Mouse (Mus musculus) lung, postnatal 0 days (tissue): ENCODE data around the gene Lrrc26. TPM values are rescaled to one million over a fixed set of nuclear protein-coding genes. Genes with fewer than 3 reads are reported as not detected.

ENCODE experiments used
- ATAC-seq: fragments of 200-750 bp; cut with Nextera tagmentation; 2 replicates; pipeline ENCODE4 v1.8.0; 2017; ENCODE audit warnings: moderate library complexity
- DNase-seq: peaks from one replicate; pipeline ENCODE4 v3.0.0-alpha.2; 2016; ENCODE audit warnings: low spot score
- H3K27ac ChIP-seq: fragments of 300-500 bp; sonication (generic); 2 replicates; pipeline ENCODE4 v1.5.1; 2014; ENCODE audit warnings: antibody characterized with exemption, mild to moderate bottlenecking, low read length, mixed read lengths
- H3K27me3 ChIP-seq: fragments of 300-500 bp; sonication (generic); replicated peaks from 2 replicates; pipeline ENCODE4 v1.6.1; 2014; ENCODE audit warnings: low read length, mixed read lengths; ENCODE audit not compliant: insufficient read depth
- H3K36me3 ChIP-seq: fragments of 300-500 bp; sonication (generic); 2 replicates; pipeline ENCODE4 v1.6.1; 2014; ENCODE audit warnings: low read length, mixed read lengths; ENCODE audit not compliant: insufficient read depth
- H3K4me1 ChIP-seq: fragments of 300-500 bp; sonication (generic); 2 replicates; pipeline ENCODE4 v1.6.1; 2014; ENCODE audit warnings: antibody characterized with exemption, low read depth, low read length, mixed read lengths; ENCODE audit not compliant: insufficient read depth
- H3K4me2 ChIP-seq: fragments of 300-500 bp; sonication (generic); replicated peaks from 2 replicates; pipeline ENCODE4 v1.6.1; 2014; ENCODE audit warnings: low read depth, mild to moderate bottlenecking, low read length, moderate library complexity, mixed read lengths
- H3K4me3 ChIP-seq: fragments of 300-500 bp; sonication (generic); 2 replicates; pipeline ENCODE4 v1.5.1; 2014; ENCODE audit warnings: low read depth, low read length
- H3K9ac ChIP-seq: fragments of 300-500 bp; sonication (generic); replicated peaks from 2 replicates; pipeline ENCODE4 v1.6.1; 2014; ENCODE audit warnings: low read depth, mild to moderate bottlenecking
- H3K9me3 ChIP-seq: fragments of 300-500 bp; sonication (generic); 2 replicates; pipeline ENCODE4 v1.6.1; 2016; ENCODE audit warnings: low read length, mixed read lengths
- CTCF ChIP-seq: IDR thresholded peaks from 2 replicates; pipeline ENCODE4 v1.5.1; 2016; ENCODE audit warnings: antibody characterized with exemption, mild to moderate bottlenecking
- EP300 ChIP-seq: IDR thresholded peaks from 2 replicates; pipeline ENCODE4 v1.6.1; 2016; ENCODE audit warnings: antibody characterized with exemption, mild to moderate bottlenecking, control low read depth
- WGBS: fragments of 180-500 bp; shearing (Covaris S2); extraction: QIAGEN DNeasy Blood & Tissue Kit; methylation state at CpG from one replicate; pipeline ENCODE4 v1.1.7; 2014; 5-methylcytosine and 5-hydroxymethylcytosine counted together
- polyA plus RNA-seq: library from polyadenylated mRNA; unstranded; fragments of >200 nt; fragmentation: Nextera tagmentation; extraction: Ambion mirVana; gene quantifications from 2 replicates; pipeline ENCODE4 v1.2.1, GENCODE M21; 2015

Lrrc26 gene
- polyA plus RNA-seq, 1 experiment from 2014 or later: 46.5 TPM

GRCm38 (mm10) chr2:25332286-25333160, 42.8 kb downstream of the Lrrc26 start, which contains the start of gene Man1b1:
Man1b1 (plus strand) TSS chr2:25332338.
- DNase-seq (peak; percentile 100), ATAC-seq (peak; percentile 99)
- H3K4me2 ChIP-seq: peak within 1 kb of the TSS; percentile 91
- peaks cover 8% of the 10 kb centered on the region for H3K4me1 ChIP-seq
- peak within 1 kb of the TSS; percentile 84 for H3K9ac ChIP-seq
- peaks cover 12% of the 10 kb centered on the region for H3K36me3 ChIP-seq
- H3K9me3 ChIP-seq: no peaks in the 10 kb centered on the region
- WGBS: under 1% methylated on average over 77 of the region's 78 CpGs
- TF ChIP-seq CTCF (peak; percentile 69), EP300 (no peak)
- H3K27ac ChIP-seq: peak within 1 kb of the TSS; percentile 87
- no peaks in the 10 kb centered on the region for H3K27me3 ChIP-seq
- peak within 1 kb of the TSS; percentile 94 for H3K4me3 ChIP-seq

GRCm38 (mm10) chr2:25333569-25333968, 43.9 kb downstream of the Lrrc26 start:
- no peak for DNase-seq
- Histone ChIP-seq H3K9me3 (no peaks in the 10 kb centered on the region), H3K36me3 (peaks cover 12% of the 10 kb centered on the region), H3K4me3 (peak overlapping the region; percentile 94; the same call in 1 of the 2 replicates), H3K9ac (peak overlapping the region; percentile 84), H3K4me2 (peak overlapping the region; percentile 91), H3K4me1 (peaks cover 8% of the 10 kb centered on the region), H3K27me3 (no peaks in the 10 kb centered on the region), H3K27ac (0 out of 2 replicates have a peak overlapping the region, but pooled peaks have one; percentile 73)
- no peak for ATAC-seq
- TF ChIP-seq EP300 (no peak), CTCF (no peak)
- 83% methylated on average over 2 of the region's 2 CpGs for WGBS

DNA sequence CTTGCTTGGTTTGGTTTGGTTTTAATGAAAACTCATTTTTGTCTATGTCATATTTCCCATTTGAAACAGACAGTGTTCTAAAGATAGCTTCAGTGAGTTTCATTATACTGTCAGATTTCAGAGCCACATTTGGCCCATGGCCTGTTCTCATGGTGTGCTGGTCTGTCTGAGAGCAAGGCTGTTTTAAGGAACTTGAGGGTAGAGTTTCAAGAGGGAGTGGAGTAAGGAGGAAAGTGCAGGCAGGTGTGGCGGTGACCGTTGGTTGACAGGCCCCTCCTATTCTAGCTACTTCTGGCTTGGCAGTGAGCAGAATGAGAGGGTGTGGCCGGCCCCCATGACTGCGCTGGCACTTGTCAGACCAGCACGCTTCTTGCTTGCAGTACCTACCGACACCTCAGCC, 48.6 kb downstream of the Lrrc26 start:
- H3K9ac ChIP-seq: no peak overlapping the region
- H3K4me3 ChIP-seq: no peak overlapping the region
- peaks cover 19% of the 10 kb centered on the region for H3K36me3 ChIP-seq
- WGBS: 84% methylated on average over 6 of the region's 6 CpGs
- no peaks in the 10 kb centered on the region for H3K9me3 ChIP-seq
- no peak for TF ChIP-seq EP300
- TF ChIP-seq CTCF: no peak
- no peak overlapping the region for H3K4me2 ChIP-seq
- no peaks in the 10 kb centered on the region for H3K27me3 ChIP-seq
- ATAC-seq (no peak), DNase-seq (no peak)
- no peak overlapping the region for H3K27ac ChIP-seq
- peaks cover 4% of the 10 kb centered on the region for H3K4me1 ChIP-seq

Other genes with a start within 250 kb of the Lrrc26 start
- 49.3 and 50.2 TPM in 2 replicates for gene Nsmf, start 235.6 kb upstream of the Lrrc26 start, polyA plus RNA-seq
- gene Entpd8, start 209.6 kb upstream of the Lrrc26 start, polyA plus RNA-seq: 3.0 and 3.4 TPM in 2 replicates
- gene Noxa1, start 194.8 kb upstream of the Lrrc26 start, polyA plus RNA-seq: 11.9 and 14.6 TPM in 2 replicates
- 14.1 and 16.0 TPM in 2 replicates for gene Nrarp, start 109.2 kb upstream of the Lrrc26 start, polyA plus RNA-seq
- 13.8 and 14.8 TPM in 2 replicates for gene Tor4a, start 93.0 kb upstream of the Lrrc26 start, polyA plus RNA-seq
- gene Nelfb, start 78.4 kb upstream of the Lrrc26 start, polyA plus RNA-seq: 74.0 and 80.1 TPM in 2 replicates
- gene Stpg3, start 75.3 kb upstream of the Lrrc26 start, polyA plus RNA-seq: 0.12 TPM in 1 of 2 replicates, not detected in the other
- gene Fam166a, start 71.2 kb upstream of the Lrrc26 start, polyA plus RNA-seq: 0.32 and 0.98 TPM in 2 replicates
- 344 and 386 TPM in 2 replicates for gene Tubb4b, start 65.2 kb upstream of the Lrrc26 start, polyA plus RNA-seq
- gene Slc34a3, start 55.6 kb upstream of the Lrrc26 start, polyA plus RNA-seq: not detected in 2 replicates
- gene Rnf224, start 53.1 kb upstream of the Lrrc26 start, polyA plus RNA-seq: 0.10 TPM in 1 of 2 replicates, not detected in the other
- 3.4 TPM in 2 replicates for gene Rnf208, start 47.7 kb upstream of the Lrrc26 start, polyA plus RNA-seq
- 0.69 and 0.85 TPM in 2 replicates for gene Cysrt1, start 47.5 kb upstream of the Lrrc26 start, polyA plus RNA-seq
- 4.1 and 4.3 TPM in 2 replicates for gene AL732309.1, start 43.1 kb upstream of the Lrrc26 start, polyA plus RNA-seq
- 43.2 and 44.9 TPM in 2 replicates for gene Tmem203, start 34.5 kb upstream of the Lrrc26 start, polyA plus RNA-seq
- 7.2 and 7.4 TPM in 2 replicates for gene Tprn, start 27.3 kb upstream of the Lrrc26 start, polyA plus RNA-seq
- gene Ssna1, start 17.5 kb upstream of the Lrrc26 start, polyA plus RNA-seq: 146 and 173 TPM in 2 replicates
- gene Anapc2, start 17.4 kb upstream of the Lrrc26 start, polyA plus RNA-seq: 88.4 and 89.0 TPM in 2 replicates
- gene Tmem210, start 1.8 kb upstream of the Lrrc26 start, polyA plus RNA-seq: not detected in 2 replicates
- gene Grin1, start 29.3 kb downstream of the Lrrc26 start, polyA plus RNA-seq: 0.30 and 0.36 TPM in 2 replicates
- 36.8 and 40.9 TPM in 2 replicates for gene Man1b1, start 42.4 kb downstream of the Lrrc26 start, polyA plus RNA-seq
- gene Dpp7, start 66.4 kb downstream of the Lrrc26 start, polyA plus RNA-seq: 10.5 and 11.1 TPM in 2 replicates
- gene Uap1l1, start 75.8 kb downstream of the Lrrc26 start, polyA plus RNA-seq: 74.4 and 75.5 TPM in 2 replicates
- 2.2 and 2.4 TPM in 2 replicates for gene Sapcd2, start 82.4 kb downstream of the Lrrc26 start, polyA plus RNA-seq
- 2.6 and 2.8 TPM in 2 replicates for gene Entpd2, start 106.0 kb downstream of the Lrrc26 start, polyA plus RNA-seq
- gene Npdc1, start 109.4 kb downstream of the Lrrc26 start, polyA plus RNA-seq: 42.7 and 45.3 TPM in 2 replicates
- 0.32 and 0.45 TPM in 2 replicates for gene Fut7, start 133.4 kb downstream of the Lrrc26 start, polyA plus RNA-seq
- gene Abca2, start 138.8 kb downstream of the Lrrc26 start, polyA plus RNA-seq: 2.7 and 4.0 TPM in 2 replicates
- gene Clic3, start 166.9 kb downstream of the Lrrc26 start, polyA plus RNA-seq: 633 and 715 TPM in 2 replicates
- gene Paxx, start 171.2 kb downstream of the Lrrc26 start, polyA plus RNA-seq: 67.4 and 68.9 TPM in 2 replicates
- gene Ptgds, start 180.1 kb downstream of the Lrrc26 start, polyA plus RNA-seq: 5.8 and 6.1 TPM in 2 replicates
- gene Lcn12, start 204.0 kb downstream of the Lrrc26 start, polyA plus RNA-seq: not detected in 2 replicates
- 39.7 and 43.4 TPM in 2 replicates for gene Fbxw5, start 210.8 kb downstream of the Lrrc26 start, polyA plus RNA-seq
- 2.6 and 3.2 TPM in 2 replicates for gene C8g, start 211.8 kb downstream of the Lrrc26 start, polyA plus RNA-seq